Mouse (Mus musculus): ENCODE results near the gene Rspo3. TPM values are rescaled to one million over a fixed set of nuclear protein-coding genes. Genes with fewer than 3 reads are reported as not detected.

The Rspo3 gene
- total and polyA plus RNA-seq, 3 experiments, result not detected

- dilution Hi-C loops (cut with MboI; ENCODE audit: extremely low pct_ligation_motif_present, extremely low pct_unique_long_range_greater_than_20kb, low sequenced_read_pairs) (no loop called here), in situ Hi-C loops (cut with MboI; ENCODE audit: low pct_ligation_motif_present, low pct_unique_long_range_greater_than_20kb, low sequenced_read_pairs) (no loop called here)
- Histone ChIP-seq H3K4me3 (replicated peaks in 1 of 3; ENCODE audit: low read depth in 2 of 3, low read length in 2 of 3, poor library complexity in 1 of 3) (no peak overlapping the region), H3K9me3 (replicated peaks; ENCODE audit: low read length) (no peaks in the 10 kb centered on the region), H3K27ac (ENCODE audit: insufficient read depth, low read depth) (no peak overlapping the region), H3K4me2 (ENCODE audit: insufficient read depth, low read depth, poor library complexity, severe bottlenecking) (no peak overlapping the region), H3K27me3 (replicated peaks) (no peaks in the 10 kb centered on the region), H3K36me3 (replicated peaks in 1 of 2; ENCODE audit: control insufficient read depth in 1 of 2, insufficient read depth in 1 of 2, low read length in 1 of 2) (no peaks in the 10 kb centered on the region), H3K79me2 (replicated peaks; ENCODE audit: control insufficient read depth, extremely low read depth, insufficient read depth, poor library complexity, severe bottlenecking) (no peaks in the 10 kb centered on the region), H3K4me1 (ENCODE audit: control insufficient read depth in 1 of 2, insufficient read depth in 2 of 2) (0 out of 4 replicates have a peak, but pooled peaks cover 0 to 3% of the 10 kb centered on the region in 2 experiments), H3K9ac (ENCODE audit: insufficient read depth, low read depth) (no peak overlapping the region)
- no peak for DNase-seq (ENCODE audit: extremely low read depth)
- TF ChIP-seq USF1 (IDR thresholded peaks at IDR 0.05; ENCODE audit: low read depth, low read length) (no peak), USF2 (conservative IDR thresholded peaks at IDR 0.05; ENCODE audit: low read depth, low read length) (no peak), KAT2A (IDR thresholded peaks at IDR 0.05; ENCODE audit: insufficient replicate concordance, low read length) (no peak), ZC3H11A (IDR thresholded peaks at IDR 0.05; ENCODE audit: low read depth, low read length) (no peak), SIN3A (IDR thresholded peaks at IDR 0.05; ENCODE audit: low read length) (no peak), GABPA (IDR thresholded peaks at IDR 0.05; ENCODE audit: insufficient replicate concordance, low read depth, low read length) (no peak), ETS1 (conservative IDR thresholded peaks at IDR 0.05; ENCODE audit: low read depth, low read length) (no peak), TCF12 (IDR thresholded peaks at IDR 0.05; ENCODE audit: low read depth, low read length) (no peak), JUND (conservative IDR thresholded peaks at IDR 0.05; ENCODE audit: low read depth, low read length) (no peak), PAX5 (IDR thresholded peaks at IDR 0.05; ENCODE audit: low read length) (no peak), EP300 (IDR thresholded peaks at IDR 0.05; ENCODE audit: low read length) (no peak), ZNF384 (IDR thresholded peaks at IDR 0.05; ENCODE audit: low read depth, low read length) (no peak), RCOR1 (conservative IDR thresholded peaks at IDR 0.05; ENCODE audit: low read depth, low read length) (no peak), MAFK (IDR thresholded peaks at IDR 0.05; ENCODE audit: insufficient replicate concordance, low read length) (no peak), JUN (IDR thresholded peaks at IDR 0.05; ENCODE audit: insufficient read depth, low read depth, low read length) (no peak)
Measured at GRCm38 (mm10) chr10:29539516-29539915, 3.8 kb upstream of the Rspo3 start.

- no peak for TF ChIP-seq ZNF384 (IDR thresholded peaks at IDR 0.05; ENCODE audit: low read depth, low read length)
- TF ChIP-seq JUN (IDR thresholded peaks at IDR 0.05; ENCODE audit: insufficient read depth, low read depth, low read length), result no peak
- TF ChIP-seq TCF12 (IDR thresholded peaks at IDR 0.05; ENCODE audit: low read depth, low read length), result no peak
- TF ChIP-seq USF2 (conservative IDR thresholded peaks at IDR 0.05; ENCODE audit: low read depth, low read length), result no peak
- no peak for TF ChIP-seq MAZ (IDR thresholded peaks at IDR 0.05; ENCODE audit: low read depth, low read length)
- TF ChIP-seq MAX (IDR thresholded peaks at IDR 0.05; ENCODE audit: low read length), result no peak
- no peak for TF ChIP-seq MXI1 (IDR thresholded peaks at IDR 0.05; ENCODE audit: low read depth, low read length)
- no peak for TF ChIP-seq ZC3H11A (IDR thresholded peaks at IDR 0.05; ENCODE audit: low read depth, low read length)
- TF ChIP-seq MAFK (IDR thresholded peaks at IDR 0.05; ENCODE audit: insufficient replicate concordance, low read length), result no peak
- no peak for TF ChIP-seq NRF1 (IDR thresholded peaks at IDR 0.05; ENCODE audit: low read depth, low read length)
- no peak for TF ChIP-seq CHD2 (IDR thresholded peaks at IDR 0.05; ENCODE audit: low read length)
- Histone ChIP-seq H3K4me2 (ENCODE audit: insufficient read depth, low read depth, poor library complexity, severe bottlenecking) (no peak overlapping the region), H3K4me1 (ENCODE audit: control insufficient read depth in 1 of 2, insufficient read depth in 2 of 2) (0 out of 4 replicates have a peak, but pooled peaks cover 0 to 3% of the 10 kb centered on the region in 2 experiments), H3K4me3 (replicated peaks in 1 of 3; ENCODE audit: low read depth in 2 of 3, low read length in 2 of 3, poor library complexity in 1 of 3) (no peak overlapping the region), H3K27me3 (replicated peaks) (no peaks in the 10 kb centered on the region), H3K36me3 (replicated peaks in 1 of 2; ENCODE audit: control insufficient read depth in 1 of 2, insufficient read depth in 1 of 2, low read length in 1 of 2) (no peaks in the 10 kb centered on the region), H3K9me3 (replicated peaks; ENCODE audit: low read length) (no peaks in the 10 kb centered on the region), H3K79me2 (replicated peaks; ENCODE audit: control insufficient read depth, extremely low read depth, insufficient read depth, poor library complexity, severe bottlenecking) (no peaks in the 10 kb centered on the region), H3K9ac (ENCODE audit: insufficient read depth, low read depth) (no peak overlapping the region), H3K27ac (ENCODE audit: insufficient read depth, low read depth) (no peak overlapping the region)
- DNase-seq (ENCODE audit: extremely low read depth), result no peak
- dilution Hi-C loops (cut with MboI; ENCODE audit: extremely low pct_ligation_motif_present, extremely low pct_unique_long_range_greater_than_20kb, low sequenced_read_pairs), result no loop called here
- in situ Hi-C loops (cut with MboI; ENCODE audit: low pct_ligation_motif_present, low pct_unique_long_range_greater_than_20kb, low sequenced_read_pairs), result no loop called here
Measured at GRCm38 (mm10) chr10:29538791-29539190, 3.1 kb upstream of the Rspo3 start.
